Mouse (Mus musculus): ENCODE measurements around the gene Ikzf3. TPM values are rescaled to one million over a fixed set of nuclear protein-coding genes. Genes with fewer than 3 reads are reported as not detected.

Ikzf3 gene
- polyA plus RNA-seq, 1 experiment: 10.1 TPM

- Histone ChIP-seq H3K4me3 (replicated peaks; ENCODE audit: extremely low read depth, low read depth, low read length) (peak overlapping the region; percentile 72), H3K4me1 (ENCODE audit: control insufficient read depth, insufficient read depth, low read length) (no peaks in the 10 kb centered on the region; the same call in 1 of the 2 replicates)
- TF ChIP-seq CTCF (IDR thresholded peaks at IDR 0.05; ENCODE audit: insufficient read depth, low read length) (no peak), POLR2A (IDR thresholded peaks at IDR 0.05; ENCODE audit: borderline replicate concordance, extremely low read depth, low read depth, low read length) (no peak)
- 26% methylated on average over 7 of the region's 7 CpGs for WGBS
- DNase-seq: no peak
Observed at GRCm38 (mm10) chr11:98447475-98447834, 98.4 kb downstream of the Ikzf3 start.

- TF ChIP-seq CTCF (IDR thresholded peaks at IDR 0.05; ENCODE audit: insufficient read depth, low read length) (no peak), POLR2A (IDR thresholded peaks at IDR 0.05; ENCODE audit: borderline replicate concordance, extremely low read depth, low read depth, low read length) (peak; percentile 62; the same call in 1 of the 2 replicates)
- peak; percentile 58 for DNase-seq
- Histone ChIP-seq H3K4me3 (replicated peaks; ENCODE audit: extremely low read depth, low read depth, low read length) (peak overlapping the region; percentile 72), H3K4me1 (ENCODE audit: control insufficient read depth, insufficient read depth, low read length) (no peaks in the 10 kb centered on the region; the same call in 1 of the 2 replicates)
- WGBS: 6% methylated on average over 32 of the region's 33 CpGs
Observed at GRCm38 (mm10) chr11:98446562-98447474, 99.0 kb downstream of the Ikzf3 start.

- no peak for DNase-seq
- Histone ChIP-seq H3K4me1 (ENCODE audit: control insufficient read depth, insufficient read depth, low read length) (no peaks in the 10 kb centered on the region; the same call in 1 of the 2 replicates), H3K4me3 (replicated peaks; ENCODE audit: extremely low read depth, low read depth, low read length) (peak within 1 kb of the TSS; percentile 72)
- 14% methylated on average over 5 of the region's 5 CpGs for WGBS
- no peak for TF ChIP-seq CTCF (IDR thresholded peaks at IDR 0.05; ENCODE audit: insufficient read depth, low read length)
- no peak for TF ChIP-seq POLR2A (IDR thresholded peaks at IDR 0.05; ENCODE audit: borderline replicate concordance, extremely low read depth, low read depth, low read length)
Observed at GRCm38 (mm10) chr11:98446213-98446561, 99.6 kb downstream of the Ikzf3 start, which contains the start of gene Grb7. Grb7 (plus strand) TSS chr11:98446394.

GRCm38 (mm10) chr11:98445679-98446078 lies 100.2 kb downstream of the Ikzf3 start:
- 41% methylated on average over 4 of the region's 4 CpGs for WGBS
- no peak for DNase-seq
- Histone ChIP-seq H3K4me3 (replicated peaks; ENCODE audit: extremely low read depth, low read depth, low read length) (no peak overlapping the region), H3K4me1 (ENCODE audit: control insufficient read depth, insufficient read depth, low read length) (no peaks in the 10 kb centered on the region; the same call in 1 of the 2 replicates)
- TF ChIP-seq CTCF (IDR thresholded peaks at IDR 0.05; ENCODE audit: insufficient read depth, low read length): no peak
- TF ChIP-seq POLR2A (IDR thresholded peaks at IDR 0.05; ENCODE audit: borderline replicate concordance, extremely low read depth, low read depth, low read length): no peak

GRCm38 (mm10) chr11:98445238-98445637 lies 100.6 kb downstream of the Ikzf3 start:
- 25% methylated on average over 1 of the region's 1 CpGs for WGBS
- peak; percentile 32 for DNase-seq

GRCm38 (mm10) chr11:98443688-98444087 lies 102.1 kb downstream of the Ikzf3 start:
- no peak for DNase-seq
- WGBS: 100% methylated on average over 1 of the region's 1 CpGs
- Histone ChIP-seq H3K4me3 (replicated peaks; ENCODE audit: extremely low read depth, low read depth, low read length) (no peak overlapping the region), H3K4me1 (ENCODE audit: control insufficient read depth, insufficient read depth, low read length) (no peaks in the 10 kb centered on the region; the same call in 1 of the 2 replicates)
- TF ChIP-seq POLR2A (IDR thresholded peaks at IDR 0.05; ENCODE audit: borderline replicate concordance, extremely low read depth, low read depth, low read length): no peak
- TF ChIP-seq CTCF (IDR thresholded peaks at IDR 0.05; ENCODE audit: insufficient read depth, low read length): no peak

More at GRCm38 (mm10) chr11:98445238-98445637, 100.6 kb downstream of the Ikzf3 start:
- H3K4me3 ChIP-seq (replicated peaks; ENCODE audit: extremely low read depth, low read depth, low read length): no peak overlapping the region
- TF ChIP-seq CTCF (IDR thresholded peaks at IDR 0.05; ENCODE audit: insufficient read depth, low read length): no peak
- no peak for TF ChIP-seq POLR2A (IDR thresholded peaks at IDR 0.05; ENCODE audit: borderline replicate concordance, extremely low read depth, low read depth, low read length)
- H3K4me1 ChIP-seq (ENCODE audit: control insufficient read depth, insufficient read depth, low read length): no peaks in the 10 kb centered on the region; the same call in 1 of the 2 replicates

GRCm38 (mm10) chr11:98438331-98439158 lies 107.3 kb downstream of the Ikzf3 start, which contains the start of gene Mien1:
Mien1 (minus strand) TSS chr11:98438991.
- peak within 1 kb of the TSS; percentile 94 for H3K4me3 ChIP-seq (replicated peaks; ENCODE audit: extremely low read depth, low read depth, low read length)
- 2% methylated on average over 43 of the region's 43 CpGs for WGBS
- peak; percentile 76 for TF ChIP-seq CTCF (IDR thresholded peaks at IDR 0.05; ENCODE audit: insufficient read depth, low read length)
- TF ChIP-seq POLR2A (IDR thresholded peaks at IDR 0.05; ENCODE audit: borderline replicate concordance, extremely low read depth, low read depth, low read length): peak; percentile 61; the same call in 1 of the 2 replicates
- H3K4me1 ChIP-seq (ENCODE audit: control insufficient read depth, insufficient read depth, low read length): no peaks in the 10 kb centered on the region
- peak; percentile 99 for DNase-seq

- 72% methylated on average over 6 of the region's 6 CpGs for WGBS
- TF ChIP-seq POLR2A (IDR thresholded peaks at IDR 0.05; ENCODE audit: borderline replicate concordance, extremely low read depth, low read depth, low read length): no peak
- no peak for TF ChIP-seq CTCF (IDR thresholded peaks at IDR 0.05; ENCODE audit: insufficient read depth, low read length)
- DNase-seq: no peak
- H3K4me1 ChIP-seq (ENCODE audit: control insufficient read depth, insufficient read depth, low read length): no peaks in the 10 kb centered on the region
- H3K4me3 ChIP-seq (replicated peaks; ENCODE audit: extremely low read depth, low read depth, low read length): no peak overlapping the region
Observed at GRCm38 (mm10) chr11:98437441-98437840, 108.4 kb downstream of the Ikzf3 start.

- no peak for DNase-seq
- WGBS: 91% methylated on average over 9 of the region's 9 CpGs
- Histone ChIP-seq H3K4me1 (ENCODE audit: control insufficient read depth, insufficient read depth, low read length) (no peaks in the 10 kb centered on the region), H3K4me3 (replicated peaks; ENCODE audit: extremely low read depth, low read depth, low read length) (no peak overlapping the region)
- TF ChIP-seq POLR2A (IDR thresholded peaks at IDR 0.05; ENCODE audit: borderline replicate concordance, extremely low read depth, low read depth, low read length): no peak
- no peak for TF ChIP-seq CTCF (IDR thresholded peaks at IDR 0.05; ENCODE audit: insufficient read depth, low read length)
Observed at GRCm38 (mm10) chr11:98435723-98436122, 110.1 kb downstream of the Ikzf3 start.

Data from lung, adult 2 months (tissue).